Mouse (Mus musculus) lung, adult 2 months (tissue): Measurements from ENCODE around the gene Atp8a1.

Experiments used
- CTCF ChIP-seq: fragments of 200-500 bp; IDR thresholded peaks from 2 replicates; pipeline ENCODE4 v1.5.1; 2011; ENCODE audit warnings: mild to moderate bottlenecking, low read length, control low read depth; ENCODE audit not compliant: insufficient read depth
- POLR2A ChIP-seq: fragments of 200-500 bp; IDR thresholded peaks from 2 replicates; pipeline ENCODE4 v1.6.1; 2011; ENCODE audit warnings: low read depth, mild to moderate bottlenecking, control low read depth, low read length, borderline replicate concordance; ENCODE audit errors: extremely low read depth

DNA sequence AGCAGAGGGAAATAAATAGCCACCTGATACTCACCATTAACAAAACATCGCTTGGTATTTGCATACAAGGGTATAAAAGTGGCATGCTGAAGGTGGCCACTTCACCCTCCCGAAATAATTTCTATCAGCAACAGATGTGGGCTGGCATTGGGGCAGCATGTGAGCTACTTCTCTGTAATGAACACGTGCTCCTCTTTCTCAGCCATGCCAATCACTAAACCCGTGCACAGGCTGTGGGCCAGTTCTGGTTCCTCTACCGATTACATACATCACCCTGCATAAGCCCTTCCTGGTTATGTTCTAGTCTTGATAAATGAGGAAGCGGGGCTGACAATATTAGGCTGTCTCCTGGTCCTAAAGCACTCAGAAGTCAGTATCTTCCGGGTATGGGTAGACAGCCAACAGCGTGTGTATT, 25.2 kb downstream of the Atp8a1 start:
- no peak for TF ChIP-seq CTCF
- TF ChIP-seq POLR2A, result no peak
